Mouse (Mus musculus): ENCODE results near the gene Ttc4. TPM values are rescaled to one million over a fixed set of nuclear protein-coding genes. Genes with fewer than 3 reads are reported as not detected.

The Ttc4 gene
- polyA plus RNA-seq, 1 experiment from 2014 or later, result 149 TPM

- Histone ChIP-seq H3K4me2 (peak within 1 kb of the TSS; percentile 98), H3K4me3 (replicated peaks) (peak within 1 kb of the TSS; percentile 64), H3K9ac (replicated peaks) (peak within 1 kb of the TSS; percentile 82), H3K36me3 (peaks cover 22% of the 10 kb centered on the region; the same call in 1 of the 2 replicates), H3K27me3 (replicated peaks) (0 out of 2 replicates have a peak, but pooled peaks cover 10% of the 10 kb centered on the region), H3K27ac (replicated peaks) (peak within 1 kb of the TSS; percentile 80), H3K9me3 (replicated peaks) (no peaks in the 10 kb centered on the region), H3K4me1 (peaks cover 14% of the 10 kb centered on the region)
- 3% methylated on average over 40 of the region's 40 CpGs for WGBS
- ATAC-seq (ENCODE audit: low FRiP score), result peak; percentile 97
Observed at GRCm38 (mm10) chr4:106650833-106651527, 27.8 kb downstream of the Ttc4 start, which contains the start of gene Pars2. Gene Pars2 (plus strand): TSS chr4:106651069.

DNA sequence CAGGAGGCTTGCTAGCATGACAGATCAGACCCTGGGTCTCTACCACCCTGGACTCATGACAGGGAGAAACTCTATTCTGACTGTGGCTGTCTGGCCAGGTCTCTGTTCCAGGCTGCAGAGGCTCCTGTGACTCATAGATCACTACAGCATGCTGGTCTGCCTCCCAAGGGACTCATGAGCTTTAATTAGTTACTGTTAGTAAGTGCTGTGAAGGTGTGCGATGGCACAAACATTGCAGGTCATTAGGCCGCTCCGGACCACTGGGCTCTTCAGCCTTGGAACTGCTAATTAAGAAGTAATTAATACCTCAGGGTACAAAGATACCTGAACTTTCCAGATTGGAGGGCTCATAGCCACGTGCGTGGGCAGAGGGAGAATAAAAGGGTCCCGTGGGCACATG is 31.6 kb downstream of the Ttc4 start:
- 59% methylated on average over 6 of the region's 6 CpGs for WGBS
- no peaks in the 10 kb centered on the region for H3K36me3 ChIP-seq
- no peak overlapping the region for H3K4me3 ChIP-seq (replicated peaks)
- H3K9me3 ChIP-seq (replicated peaks), result no peaks in the 10 kb centered on the region
- H3K4me1 ChIP-seq, result peaks cover 25% of the 10 kb centered on the region
- ATAC-seq (ENCODE audit: low FRiP score), result no peak
- H3K27ac ChIP-seq (replicated peaks), result no peak overlapping the region
- no peak overlapping the region for H3K4me2 ChIP-seq
- H3K27me3 ChIP-seq (replicated peaks), result 0 out of 2 replicates have a peak, but pooled peaks cover 10% of the 10 kb centered on the region
- H3K9ac ChIP-seq (replicated peaks), result no peak overlapping the region

DNA sequence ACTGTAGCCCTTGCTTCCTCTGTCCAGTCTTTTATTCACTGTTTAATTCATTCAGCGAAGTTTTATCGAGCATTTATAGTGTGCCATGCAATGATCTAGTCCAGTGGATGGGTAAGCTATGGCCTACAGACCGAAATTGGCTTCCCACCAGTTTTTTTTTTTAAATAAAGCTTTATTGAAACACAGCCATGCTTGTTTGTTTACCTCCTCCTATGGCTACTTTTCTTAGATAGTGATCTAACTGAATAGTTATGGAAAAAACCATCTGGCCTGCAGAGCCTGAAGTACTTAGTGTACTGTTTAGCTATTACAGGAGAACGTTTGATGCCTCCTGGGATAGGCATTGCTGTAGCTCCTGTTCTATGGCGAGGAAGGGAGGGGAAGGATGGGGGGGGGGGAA is 32.9 kb downstream of the Ttc4 start:
- no peak overlapping the region for H3K9ac ChIP-seq (replicated peaks)
- no peak overlapping the region for H3K4me3 ChIP-seq (replicated peaks)
- H3K4me1 ChIP-seq, result peaks cover 16% of the 10 kb centered on the region
- 75% methylated on average over 5 of the region's 5 CpGs for WGBS
- H3K27ac ChIP-seq (replicated peaks), result no peak overlapping the region; the same call in 1 of the 2 replicates
- 0 out of 2 replicates have a peak, but pooled peaks cover 10% of the 10 kb centered on the region for H3K27me3 ChIP-seq (replicated peaks)
- no peak overlapping the region for H3K4me2 ChIP-seq
- H3K9me3 ChIP-seq (replicated peaks), result no peaks in the 10 kb centered on the region
- ATAC-seq (ENCODE audit: low FRiP score), result no peak
- H3K36me3 ChIP-seq, result no peaks in the 10 kb centered on the region

GRCm38 (mm10) chr4:106644218-106644610 is 34.5 kb downstream of the Ttc4 start:
- Histone ChIP-seq H3K36me3 (no peaks in the 10 kb centered on the region), H3K4me3 (replicated peaks) (no peak overlapping the region), H3K4me1 (peaks cover 12% of the 10 kb centered on the region), H3K27ac (replicated peaks) (0 out of 2 replicates have a peak overlapping the region, but pooled peaks have one; percentile 33), H3K9me3 (replicated peaks) (no peaks in the 10 kb centered on the region), H3K27me3 (replicated peaks) (0 out of 2 replicates have a peak, but pooled peaks cover 10% of the 10 kb centered on the region), H3K9ac (replicated peaks) (no peak overlapping the region), H3K4me2 (no peak overlapping the region)
- WGBS, result 74% methylated on average over 6 of the region's 6 CpGs
- no peak for ATAC-seq (ENCODE audit: low FRiP score)

DNA sequence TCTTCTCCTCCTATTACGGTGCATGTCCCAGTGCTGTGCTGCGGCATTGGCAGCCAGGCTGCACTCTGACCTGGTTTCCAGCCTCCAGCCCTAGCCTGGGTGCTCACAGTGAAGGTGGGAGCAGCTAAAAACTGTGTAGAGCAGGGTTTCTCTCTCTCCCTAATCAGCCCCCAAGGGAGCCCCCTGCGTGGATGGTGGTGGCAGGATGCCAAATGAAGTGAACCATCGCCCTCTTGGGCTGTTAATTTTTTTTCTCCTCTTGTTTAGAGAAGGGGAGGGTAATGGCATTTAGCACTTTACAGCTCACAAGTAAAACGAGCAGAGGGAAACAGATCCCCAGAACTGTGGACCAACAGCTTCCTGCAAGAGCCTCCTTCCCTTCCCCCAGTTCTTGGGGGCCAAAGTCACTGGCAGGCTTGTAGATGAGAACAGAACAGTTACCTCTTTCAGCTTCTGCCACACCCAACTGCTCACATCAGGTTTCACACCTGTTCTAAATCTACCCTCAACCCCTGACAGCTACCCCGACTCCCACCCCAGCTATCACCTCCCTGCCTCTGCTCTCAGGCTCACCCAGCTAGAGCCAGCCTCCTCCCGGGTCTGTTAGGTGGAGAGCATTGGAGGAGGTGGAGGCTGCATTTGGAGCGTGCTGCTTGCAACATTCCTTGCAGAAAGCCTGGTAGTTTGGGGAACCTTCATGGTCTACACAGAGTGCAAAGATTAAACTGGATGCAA is 35.1 kb downstream of the Ttc4 start:
- Histone ChIP-seq H3K9me3 (replicated peaks) (no peaks in the 10 kb centered on the region), H3K36me3 (no peaks in the 10 kb centered on the region), H3K9ac (replicated peaks) (no peak overlapping the region), H3K4me3 (replicated peaks) (no peak overlapping the region), H3K4me1 (peaks cover 12% of the 10 kb centered on the region), H3K27ac (replicated peaks) (peak overlapping the region; percentile 33; the same call in 1 of the 2 replicates), H3K4me2 (no peak overlapping the region), H3K27me3 (replicated peaks) (0 out of 2 replicates have a peak, but pooled peaks cover 6% of the 10 kb centered on the region)
- 30% methylated on average over 8 of the region's 8 CpGs for WGBS
- peak; percentile 27; the same call in 1 of the 2 replicates for ATAC-seq (ENCODE audit: low FRiP score)

- no peak overlapping the region for H3K4me3 ChIP-seq (replicated peaks)
- H3K27ac ChIP-seq (replicated peaks), result peak overlapping the region; percentile 86
- no peaks in the 10 kb centered on the region for H3K9me3 ChIP-seq (replicated peaks)
- no peaks in the 10 kb centered on the region for H3K27me3 ChIP-seq (replicated peaks)
- peak; percentile 6; the same call in 1 of the 2 replicates for ATAC-seq (ENCODE audit: low FRiP score)
- H3K9ac ChIP-seq (replicated peaks), result no peak overlapping the region
- peak overlapping the region; percentile 30 for H3K4me2 ChIP-seq
- H3K36me3 ChIP-seq, result no peaks in the 10 kb centered on the region
- WGBS, result 26% methylated on average over 9 of the region's 9 CpGs
- peaks cover 54% of the 10 kb centered on the region for H3K4me1 ChIP-seq
Observed at GRCm38 (mm10) chr4:106634086-106634479, 44.7 kb downstream of the Ttc4 start.

DNA sequence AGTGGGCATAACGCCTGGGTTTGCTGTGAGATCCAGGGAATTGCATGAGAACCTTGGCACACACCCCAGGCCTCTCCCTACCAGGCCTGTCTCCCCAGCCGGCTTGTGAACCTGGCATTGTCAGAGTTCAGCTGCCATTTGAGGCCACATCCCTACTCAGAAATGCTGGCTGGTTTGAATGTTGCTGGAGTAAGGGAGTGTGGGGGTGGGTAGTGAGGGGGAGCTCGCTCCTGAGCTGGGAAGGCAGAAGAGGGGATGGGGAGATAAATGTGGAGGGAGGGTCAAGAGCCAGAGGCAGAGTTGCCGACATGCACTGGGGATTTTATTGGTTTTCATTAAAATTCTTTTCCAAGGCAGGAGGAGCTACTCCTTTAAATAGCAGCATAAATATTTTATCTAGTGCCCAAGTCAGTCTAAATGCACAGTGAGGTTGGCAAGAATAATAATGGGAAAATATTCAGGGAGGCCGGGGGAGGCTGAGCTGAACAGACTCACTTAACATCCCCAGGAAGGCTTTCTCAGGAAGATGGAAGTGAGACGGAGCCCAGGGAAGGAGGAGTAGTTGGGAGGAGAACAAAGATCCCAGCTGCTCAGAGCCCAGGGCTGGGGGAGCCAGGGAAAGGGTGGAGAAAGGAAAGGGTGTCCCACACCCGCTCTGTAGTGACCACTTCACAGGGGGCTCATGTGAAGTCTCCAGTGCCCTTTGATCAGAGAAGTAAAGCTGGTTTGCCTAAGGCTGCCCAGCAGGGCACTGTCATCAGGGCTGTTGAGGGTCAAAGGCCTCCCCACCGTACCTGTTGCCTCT is 45.3 kb downstream of the Ttc4 start:
- H3K27ac ChIP-seq (replicated peaks), result peak overlapping the region; percentile 86
- WGBS, result 20% methylated on average over 8 of the region's 8 CpGs
- 0 out of 2 replicates have a peak overlapping the region, but pooled peaks have one; percentile 10 for H3K9ac ChIP-seq (replicated peaks)
- peak overlapping the region; percentile 30 for H3K4me2 ChIP-seq
- no peak overlapping the region for H3K4me3 ChIP-seq (replicated peaks)
- H3K4me1 ChIP-seq, result peaks cover 57% of the 10 kb centered on the region
- H3K36me3 ChIP-seq, result no peaks in the 10 kb centered on the region
- peak; percentile 60 for ATAC-seq (ENCODE audit: low FRiP score)
- no peaks in the 10 kb centered on the region for H3K9me3 ChIP-seq (replicated peaks)
- H3K27me3 ChIP-seq (replicated peaks), result no peaks in the 10 kb centered on the region

- Histone ChIP-seq H3K4me3 (replicated peaks) (no peak overlapping the region), H3K27ac (replicated peaks) (peak overlapping the region; percentile 86), H3K27me3 (replicated peaks) (no peaks in the 10 kb centered on the region), H3K4me1 (peaks cover 60% of the 10 kb centered on the region), H3K9ac (replicated peaks) (no peak overlapping the region), H3K4me2 (no peak overlapping the region), H3K36me3 (no peaks in the 10 kb centered on the region), H3K9me3 (replicated peaks) (no peaks in the 10 kb centered on the region)
- WGBS, result 78% methylated on average over 1 of the region's 3 CpGs
- no peak for ATAC-seq (ENCODE audit: low FRiP score)
Observed at GRCm38 (mm10) chr4:106632313-106632712, 46.4 kb downstream of the Ttc4 start.

DNA sequence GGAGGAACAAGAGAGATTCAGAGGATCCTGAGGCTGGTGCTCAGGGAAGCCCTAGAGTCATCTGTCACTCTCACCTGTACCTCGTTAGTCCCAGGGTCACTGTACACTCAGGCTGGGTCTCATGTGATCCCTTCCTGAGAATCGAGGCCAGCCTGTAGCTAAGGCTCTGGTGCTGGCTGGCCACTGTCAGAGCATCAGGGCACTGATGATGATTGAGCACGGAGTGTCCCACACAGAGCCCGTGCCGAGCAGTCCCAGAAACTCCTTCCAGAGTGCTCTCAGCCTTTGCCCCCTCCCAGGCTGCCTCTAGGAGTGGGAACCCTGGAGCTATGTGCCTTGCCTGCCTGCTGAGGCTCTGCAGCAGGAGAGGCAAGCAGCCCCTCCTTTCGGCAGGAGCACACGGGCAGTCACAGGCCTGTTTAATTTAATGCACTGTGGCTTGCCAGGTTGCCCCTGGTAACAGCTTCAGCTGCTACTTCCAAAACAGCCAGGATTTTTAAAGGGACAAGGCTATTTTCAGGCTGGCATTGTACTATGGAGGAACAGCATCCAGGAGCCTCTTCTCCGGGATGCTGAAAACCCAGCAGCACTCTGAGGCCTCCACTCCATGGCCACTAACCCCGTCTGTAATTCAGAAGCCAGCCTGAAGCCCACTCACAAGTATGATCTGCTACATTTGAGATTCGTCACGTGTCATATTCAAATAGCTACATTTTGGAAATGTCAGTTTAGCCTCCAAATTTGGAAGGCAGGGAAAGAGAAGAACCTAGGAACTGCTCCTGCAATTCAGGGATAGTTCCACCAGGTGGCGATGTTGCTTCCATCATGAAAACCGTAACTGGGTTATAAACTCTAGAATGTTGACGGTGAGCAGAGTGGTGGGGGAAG is 48.2 kb downstream of the Ttc4 start:
- H3K27ac ChIP-seq (replicated peaks), result peak overlapping the region; percentile 86
- H3K27me3 ChIP-seq (replicated peaks), result no peaks in the 10 kb centered on the region
- peak overlapping the region; percentile 36; the same call in 1 of the 2 replicates for H3K9ac ChIP-seq (replicated peaks)
- WGBS, result 8% methylated on average over 14 of the region's 14 CpGs
- no peak overlapping the region for H3K4me3 ChIP-seq (replicated peaks)
- peaks cover 68% of the 10 kb centered on the region for H3K4me1 ChIP-seq
- ATAC-seq (ENCODE audit: low FRiP score), result peak; percentile 75
- peak overlapping the region; percentile 27; the same call in 1 of the 2 replicates for H3K4me2 ChIP-seq
- no peaks in the 10 kb centered on the region for H3K36me3 ChIP-seq
- no peaks in the 10 kb centered on the region for H3K9me3 ChIP-seq (replicated peaks)

- Histone ChIP-seq H3K9me3 (replicated peaks) (no peaks in the 10 kb centered on the region), H3K27me3 (replicated peaks) (peaks cover 7% of the 10 kb centered on the region; the same call in 1 of the 2 replicates), H3K27ac (replicated peaks) (no peak overlapping the region), H3K4me3 (replicated peaks) (no peak overlapping the region), H3K9ac (replicated peaks) (no peak overlapping the region), H3K36me3 (no peaks in the 10 kb centered on the region), H3K4me1 (peaks cover 64% of the 10 kb centered on the region), H3K4me2 (no peak overlapping the region)
- ATAC-seq (ENCODE audit: low FRiP score), result no peak
- WGBS, result 72% methylated on average over 5 of the region's 5 CpGs
Observed at GRCm38 (mm10) chr4:106629374-106629773, 49.4 kb downstream of the Ttc4 start.
